Mouse (Mus musculus): ENCODE measurements at regions not wholly inside any gene's neighbourhood (a gene's known extent, or its start where the extent isn't known, plus 50 kb on each side); places are given as distances from the start of the nearest gene placed in this dataset.

DNA sequence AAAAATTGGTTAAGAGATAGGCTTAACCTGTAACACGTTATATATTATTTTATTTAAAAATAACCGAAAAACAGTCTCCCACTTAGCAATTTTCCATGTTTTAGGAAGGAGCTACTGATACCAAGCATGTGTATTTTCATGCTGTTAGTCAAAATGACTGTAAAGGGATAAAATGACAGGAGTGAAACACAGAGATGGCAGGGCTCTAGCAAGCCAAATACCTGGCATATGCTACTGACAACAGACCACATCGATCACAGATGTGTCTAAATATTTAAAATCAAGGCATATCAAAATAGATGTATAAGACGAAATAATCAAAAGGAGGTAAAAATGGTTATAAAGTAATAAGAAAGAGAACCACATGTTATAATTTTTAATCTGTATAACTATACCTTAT, 231.0 kb upstream of the Cnr1 start:
- TF ChIP-seq CTCF (IDR thresholded peaks at IDR 0.05; ENCODE audit: low read depth) (no peak), EP300 (optimal IDR thresholded peaks at IDR 0.05) (no peak)
